Mouse (Mus musculus) heart, embryonic 16.5 days (tissue): ENCODE measurements around the gene Frmpd2. TPM values are rescaled to one million over a fixed set of nuclear protein-coding genes. Genes with fewer than 3 reads are reported as not detected.

Source experiments
- ATAC-seq: fragments of 200-750 bp; cut with Nextera tagmentation; replicated peaks from 2 replicates; pipeline ENCODE4 v1.8.0; 2017; ENCODE audit warnings: moderate number of reproducible peaks; ENCODE audit not compliant: insufficient read depth, low FRiP score; ENCODE audit errors: extremely low read depth
- H3K27ac ChIP-seq: fragments of 300-500 bp; sonication (generic); 2 replicates; pipeline ENCODE4 v1.5.1; 2014; ENCODE audit warnings: mild to moderate bottlenecking, low read length, control low read depth, moderate library complexity
- H3K27me3 ChIP-seq: fragments of 300-500 bp; sonication (generic); 2 replicates; pipeline ENCODE4 v1.6.1; 2014; ENCODE audit warnings: low read length, mixed read lengths; ENCODE audit not compliant: control insufficient read depth, insufficient read depth
- H3K36me3 ChIP-seq: fragments of 300-500 bp; sonication (generic); 2 replicates; pipeline ENCODE4 v1.6.1; 2014; ENCODE audit not compliant: control insufficient read depth, insufficient read depth
- H3K4me1 ChIP-seq: fragments of 300-500 bp; sonication (generic); 2 replicates; pipeline ENCODE4 v1.6.1; 2014; ENCODE audit warnings: low read length, mixed read lengths; ENCODE audit not compliant: control insufficient read depth, insufficient read depth
- H3K4me2 ChIP-seq: fragments of 300-500 bp; sonication (generic); 2 replicates; pipeline ENCODE4 v1.6.1; 2014; ENCODE audit warnings: low read depth, mild to moderate bottlenecking, control low read depth, low read length
- H3K4me3 ChIP-seq: fragments of 300-500 bp; sonication (generic); 2 replicates; pipeline ENCODE4 v1.5.1; 2014; ENCODE audit warnings: mild to moderate bottlenecking, control low read depth, low read length
- H3K9ac ChIP-seq: fragments of 300-500 bp; sonication (generic); 2 replicates; pipeline ENCODE4 v1.6.1; 2014; ENCODE audit warnings: low read length, control low read depth
- H3K9me3 ChIP-seq: fragments of 300-500 bp; sonication (generic); replicated peaks from 2 replicates; pipeline ENCODE4 v1.6.1; 2016; ENCODE audit warnings: low read length; ENCODE audit not compliant: control insufficient read depth
- WGBS: fragments of 180-500 bp; shearing (Covaris S2); extraction: QIAGEN DNeasy Blood & Tissue Kit; methylation state at CpG from one replicate; pipeline ENCODE4 v1.1.7; 2014; 5-methylcytosine and 5-hydroxymethylcytosine counted together
- polyA plus RNA-seq: library from polyadenylated mRNA; unstranded; fragments of >200 nt; fragmentation: Nextera tagmentation; extraction: Ambion mirVana; gene quantifications from 2 replicates; pipeline ENCODE4 v1.2.1, GENCODE M21; 2015

Frmpd2 gene
- polyA plus RNA-seq, 1 experiment from 2014 or later: 0.05 TPM

GRCm38 (mm10) chr14:33548650-33549049 is 77.2 kb downstream of the Frmpd2 start:
- no peaks in the 10 kb centered on the region for H3K36me3 ChIP-seq
- no peak overlapping the region for H3K4me2 ChIP-seq
- 39% methylated on average over 3 of the region's 3 CpGs for WGBS
- H3K27ac ChIP-seq: no peak overlapping the region
- H3K9ac ChIP-seq: no peak overlapping the region
- no peak for ATAC-seq
- H3K9me3 ChIP-seq: no peaks in the 10 kb centered on the region
- H3K4me1 ChIP-seq: no peaks in the 10 kb centered on the region
- H3K4me3 ChIP-seq: no peak overlapping the region
- no peaks in the 10 kb centered on the region for H3K27me3 ChIP-seq

- no peak overlapping the region for H3K4me3 ChIP-seq
These were observed 78.4 kb downstream of the Frmpd2 start for GRCm38 (mm10) chr14:33549856-33550255.

GRCm38 (mm10) chr14:33570737-33571136 is 99.2 kb downstream of the Frmpd2 start:
- H3K4me2 ChIP-seq: no peak overlapping the region
- no peak overlapping the region for H3K9ac ChIP-seq
- H3K27me3 ChIP-seq: no peaks in the 10 kb centered on the region
- 45% methylated on average over 6 of the region's 6 CpGs for WGBS
- H3K27ac ChIP-seq: no peak overlapping the region
- ATAC-seq: no peak
- H3K36me3 ChIP-seq: no peaks in the 10 kb centered on the region
- no peaks in the 10 kb centered on the region for H3K9me3 ChIP-seq
- H3K4me3 ChIP-seq: no peak overlapping the region
- no peaks in the 10 kb centered on the region for H3K4me1 ChIP-seq

More at GRCm38 (mm10) chr14:33549856-33550255, 78.4 kb downstream of the Frmpd2 start:
- Histone ChIP-seq H3K27ac (no peak overlapping the region), H3K9ac (no peak overlapping the region), H3K4me1 (no peaks in the 10 kb centered on the region), H3K9me3 (no peaks in the 10 kb centered on the region), H3K27me3 (no peaks in the 10 kb centered on the region), H3K36me3 (no peaks in the 10 kb centered on the region), H3K4me2 (no peak overlapping the region)
- WGBS: 57% methylated on average over 6 of the region's 6 CpGs
- no peak for ATAC-seq

- no peak overlapping the region for H3K4me2 ChIP-seq
These were observed 102.1 kb downstream of the Frmpd2 start for GRCm38 (mm10) chr14:33573643-33574042.

GRCm38 (mm10) chr14:33579771-33580484 is 108.4 kb downstream of the Frmpd2 start:
- Histone ChIP-seq H3K27me3 (no peaks in the 10 kb centered on the region), H3K36me3 (no peaks in the 10 kb centered on the region), H3K27ac (no peak overlapping the region), H3K4me1 (no peaks in the 10 kb centered on the region), H3K4me3 (no peak overlapping the region), H3K9ac (no peak overlapping the region), H3K4me2 (no peak overlapping the region), H3K9me3 (no peaks in the 10 kb centered on the region)
- ATAC-seq: no peak
- WGBS: 64% methylated on average over 7 of the region's 7 CpGs

More at GRCm38 (mm10) chr14:33573643-33574042, 102.1 kb downstream of the Frmpd2 start:
- no peaks in the 10 kb centered on the region for H3K9me3 ChIP-seq
- no peak overlapping the region for H3K9ac ChIP-seq
- H3K4me3 ChIP-seq: no peak overlapping the region
- no peaks in the 10 kb centered on the region for H3K4me1 ChIP-seq
- H3K36me3 ChIP-seq: no peaks in the 10 kb centered on the region
- WGBS: 79% methylated on average over 3 of the region's 3 CpGs
- H3K27me3 ChIP-seq: no peaks in the 10 kb centered on the region
- no peak overlapping the region for H3K27ac ChIP-seq
- no peak for ATAC-seq

GRCm38 (mm10) chr14:33588951-33589350 is 117.5 kb downstream of the Frmpd2 start, which contains the start of gene Ptpn20:
Ptpn20 (plus strand) TSS chr14:33589207.
- no peak for ATAC-seq
- H3K36me3 ChIP-seq: no peaks in the 10 kb centered on the region
- H3K4me1 ChIP-seq: no peaks in the 10 kb centered on the region
- H3K9me3 ChIP-seq: no peaks in the 10 kb centered on the region
- no peak within 1 kb of the TSS for H3K4me2 ChIP-seq
- WGBS: 58% methylated on average over 14 of the region's 14 CpGs
- H3K27me3 ChIP-seq: no peaks in the 10 kb centered on the region
- no peak within 1 kb of the TSS for H3K9ac ChIP-seq
- no peak within 1 kb of the TSS for H3K4me3 ChIP-seq
- no peak within 1 kb of the TSS for H3K27ac ChIP-seq

GRCm38 (mm10) chr14:33598376-33599130 is 127.1 kb downstream of the Frmpd2 start:
- Histone ChIP-seq H3K9ac (no peak overlapping the region), H3K27ac (no peak overlapping the region), H3K4me2 (no peak overlapping the region), H3K9me3 (no peaks in the 10 kb centered on the region), H3K27me3 (no peaks in the 10 kb centered on the region; the same call in 1 of the 2 replicates), H3K36me3 (no peaks in the 10 kb centered on the region), H3K4me1 (no peaks in the 10 kb centered on the region), H3K4me3 (no peak overlapping the region)
- ATAC-seq: no peak
- WGBS: 81% methylated on average over 9 of the region's 9 CpGs

- no peaks in the 10 kb centered on the region for H3K9me3 ChIP-seq
- no peak overlapping the region for H3K27ac ChIP-seq
- no peaks in the 10 kb centered on the region for H3K4me1 ChIP-seq
- no peak for ATAC-seq
- no peaks in the 10 kb centered on the region for H3K36me3 ChIP-seq
- H3K27me3 ChIP-seq: no peaks in the 10 kb centered on the region; the same call in 1 of the 2 replicates
- no peak overlapping the region for H3K4me2 ChIP-seq
- no peak overlapping the region for H3K4me3 ChIP-seq
- H3K9ac ChIP-seq: no peak overlapping the region
- WGBS: 73% methylated on average over 10 of the region's 10 CpGs
These were observed 135.9 kb downstream of the Frmpd2 start for GRCm38 (mm10) chr14:33607431-33607830.
